Mouse (Mus musculus): ENCODE results near the gene Prpsap1. TPM values are rescaled to one million over a fixed set of nuclear protein-coding genes. Genes with fewer than 3 reads are reported as not detected.
"Not testable (repeated sequence)": the region's sequence is repeated elsewhere in the genome, so short reads cannot be mapped to it uniquely, and the experiment has no call there.

Gene Prpsap1
- total RNA-seq, 2 experiments from 2014 or later = 12.6 to 14.1 TPM

DNA sequence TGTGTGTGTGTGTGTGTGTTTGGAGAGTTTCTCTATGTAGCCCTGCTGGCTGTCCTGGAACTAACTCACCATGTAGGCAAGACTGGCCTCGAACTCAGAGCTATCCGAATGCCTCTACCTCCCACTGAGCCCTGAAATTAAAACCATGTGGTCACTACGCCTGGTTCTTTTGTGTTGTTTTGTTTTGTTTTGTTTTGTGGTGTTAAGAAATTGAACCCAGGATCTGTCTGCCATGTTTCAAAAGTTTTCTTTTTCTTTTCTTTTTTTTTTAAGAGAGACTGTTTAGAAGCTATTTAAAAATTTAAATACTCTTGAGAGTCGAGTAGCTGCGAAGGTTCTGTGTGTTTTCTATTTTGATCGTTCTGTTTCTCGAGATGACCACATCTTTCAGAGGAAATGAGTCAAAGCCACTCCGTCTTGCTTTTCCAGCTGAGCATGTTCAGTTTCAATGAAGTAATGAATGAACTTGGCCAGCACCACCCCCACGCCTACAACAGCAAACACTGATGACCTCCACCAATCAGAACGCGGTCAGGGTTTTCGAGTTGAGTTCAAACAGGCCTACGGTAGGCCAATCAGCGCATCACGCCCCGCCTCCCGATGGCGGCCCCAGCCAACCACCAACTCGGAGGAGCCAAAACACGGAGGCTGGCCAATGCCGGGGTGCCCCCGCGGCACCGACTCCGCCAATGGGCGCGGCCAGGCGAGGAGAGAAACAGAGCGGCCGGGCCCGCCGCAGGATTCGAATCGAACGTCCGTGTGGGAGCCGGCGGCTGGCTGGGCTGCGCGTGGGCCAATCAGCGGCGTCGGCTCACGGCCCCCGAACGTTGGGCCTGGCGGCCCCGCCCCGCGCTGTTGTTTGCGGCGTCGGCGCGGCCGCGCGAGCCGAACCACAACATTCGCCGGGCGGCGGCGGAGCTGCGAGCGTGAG lies 60.4 kb downstream of the Prpsap1 start, which contains the start of gene Ubald2:
Gene Ubald2, plus strand, starts transcription at position 739 of the 931 bp plus-strand sequence.
- peak; percentile 97 to 99 for DNase-seq
- intact Hi-C loops (cut with DNase I) = loop anchor here (5.0 kb wide), 1 partner anchor 36 kb away; no protein-coding TSS in a partner anchor

DNA sequence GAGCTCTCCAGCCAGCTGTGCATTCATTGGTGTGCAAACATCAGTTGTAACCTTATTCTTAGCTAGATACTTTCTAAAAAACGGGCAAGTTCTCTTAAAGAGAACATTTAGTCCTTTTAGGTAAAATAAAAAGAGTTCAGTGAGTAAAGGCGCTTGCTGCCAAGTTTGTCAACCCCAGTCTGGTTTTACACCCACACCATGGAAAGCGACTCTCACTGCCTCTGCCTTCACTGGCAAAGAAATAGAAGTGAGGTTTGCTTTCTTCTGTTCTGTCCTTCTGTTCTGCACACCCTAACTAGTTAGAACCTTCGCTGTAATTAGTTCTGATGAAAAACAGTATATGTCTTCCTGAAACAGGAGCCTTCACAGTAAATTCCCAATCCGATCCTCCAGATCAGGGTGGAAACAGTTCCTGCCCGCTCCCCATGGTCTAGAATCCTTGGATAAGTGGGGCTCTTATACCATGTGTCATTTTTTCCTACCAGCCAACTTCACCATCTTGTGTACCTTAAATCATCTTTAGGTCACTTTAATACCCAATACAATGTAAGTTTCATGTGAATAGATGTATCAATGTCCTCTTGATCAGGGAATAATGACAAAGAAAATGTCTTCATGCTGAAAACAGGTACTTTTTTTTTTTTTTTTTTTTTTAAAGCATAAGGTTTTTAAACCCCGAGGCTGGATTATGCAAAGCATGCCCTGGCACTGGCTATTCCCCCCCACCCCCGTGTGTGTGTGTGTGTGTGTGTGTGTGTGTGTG lies 61.2 kb downstream of the Prpsap1 start:
- intact Hi-C loops (cut with DNase I) = loop anchor here (5.0 kb wide), 1 partner anchor 35 kb away; no protein-coding TSS in a partner anchor
- DNase-seq = no peak

DNA sequence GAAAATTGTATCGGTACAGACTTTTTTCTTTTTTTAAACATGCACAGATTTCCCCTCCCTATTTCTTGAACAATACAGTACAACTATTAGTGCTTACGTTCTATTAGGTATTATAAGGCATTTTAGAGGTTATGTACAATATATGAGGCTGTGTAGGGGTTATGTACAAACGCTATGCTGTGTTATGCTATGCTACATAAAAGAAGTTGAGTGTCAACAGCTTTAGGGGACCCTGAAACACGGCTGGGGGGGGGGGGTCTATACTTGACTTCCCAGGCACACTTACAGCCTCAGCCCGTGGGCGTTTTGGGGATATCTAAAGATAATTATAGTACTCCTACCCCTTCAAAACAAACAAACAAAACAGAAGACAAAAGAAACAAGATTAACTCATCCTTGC lies 61.9 kb downstream of the Prpsap1 start:
- DNase-seq = no peak
- intact Hi-C loops (cut with DNase I) = loop anchor here (5.0 kb wide), 1 partner anchor 35 kb away; no protein-coding TSS in a partner anchor

DNA sequence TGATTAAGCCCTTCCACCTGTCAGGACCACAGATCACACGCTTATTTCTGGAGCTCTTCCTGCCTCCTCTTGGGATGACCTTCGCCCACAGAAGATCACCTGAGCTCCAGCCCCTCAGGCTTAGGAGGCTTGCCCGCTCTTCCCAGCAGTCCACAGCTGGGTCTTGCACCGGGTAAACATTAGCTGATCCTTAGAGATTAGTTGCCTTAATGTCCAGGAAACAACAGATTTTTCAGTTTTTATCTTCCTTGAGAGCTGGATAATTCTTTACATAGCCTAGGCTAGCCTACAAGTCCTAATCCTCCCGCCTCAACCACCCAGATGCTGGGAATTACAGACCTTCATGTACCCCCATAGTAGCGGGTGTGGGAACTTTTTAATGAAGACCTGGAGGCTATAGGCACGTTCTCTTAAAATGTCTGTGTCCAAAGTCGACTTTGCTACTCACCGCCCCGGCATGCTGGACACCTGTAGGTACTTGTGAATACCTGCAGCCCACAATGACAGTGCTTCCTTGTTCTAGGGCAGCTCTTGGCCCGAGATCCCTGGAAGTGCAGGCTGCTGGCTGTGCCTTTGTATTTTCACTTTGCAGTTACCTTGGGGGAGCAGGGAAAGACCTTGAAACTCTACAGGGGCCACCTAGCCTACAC lies 62.4 kb downstream of the Prpsap1 start:
- DNase-seq = no peak
- intact Hi-C loops (cut with DNase I) = loop anchor here (5.0 kb wide), 1 partner anchor 34 kb away; no protein-coding TSS in a partner anchor

DNA sequence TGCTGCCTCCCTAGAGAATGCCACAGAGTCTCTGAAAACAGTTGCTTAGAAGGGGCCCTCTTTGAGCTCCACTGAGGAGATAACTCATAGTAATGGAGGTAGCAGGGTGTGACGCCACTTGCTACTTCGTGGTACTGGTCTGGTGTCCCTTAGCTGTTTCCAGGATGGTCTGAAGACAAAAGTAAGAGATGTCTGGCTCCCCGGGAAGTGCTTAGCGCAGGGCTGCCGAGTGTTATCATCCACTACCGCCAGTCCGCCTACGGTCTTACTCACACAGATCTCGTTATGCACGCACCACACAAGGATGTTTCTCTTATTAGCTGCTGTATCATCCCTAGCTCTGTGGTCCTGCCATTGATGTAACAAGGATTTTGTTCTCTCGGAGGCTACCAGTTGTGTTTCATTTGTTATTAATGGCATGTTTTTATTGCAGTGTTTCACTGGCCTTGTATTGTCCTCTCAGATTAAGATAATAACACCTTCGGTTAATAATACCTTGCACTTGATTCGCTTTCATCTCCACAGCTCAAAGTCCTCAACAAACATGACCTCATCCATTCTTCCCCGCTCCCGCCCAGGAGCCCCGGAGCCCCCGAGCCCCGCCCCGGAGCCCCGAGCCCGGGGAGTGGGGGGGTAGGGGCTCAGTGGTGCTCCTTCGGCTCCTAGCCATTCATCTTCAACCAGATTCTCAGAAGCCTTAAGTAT lies 63.1 kb downstream of the Prpsap1 start:
- intact Hi-C loops (cut with DNase I) = loop anchor here (5.0 kb wide), 1 partner anchor 34 kb away; no protein-coding TSS in a partner anchor
- DNase-seq = no peak

DNA sequence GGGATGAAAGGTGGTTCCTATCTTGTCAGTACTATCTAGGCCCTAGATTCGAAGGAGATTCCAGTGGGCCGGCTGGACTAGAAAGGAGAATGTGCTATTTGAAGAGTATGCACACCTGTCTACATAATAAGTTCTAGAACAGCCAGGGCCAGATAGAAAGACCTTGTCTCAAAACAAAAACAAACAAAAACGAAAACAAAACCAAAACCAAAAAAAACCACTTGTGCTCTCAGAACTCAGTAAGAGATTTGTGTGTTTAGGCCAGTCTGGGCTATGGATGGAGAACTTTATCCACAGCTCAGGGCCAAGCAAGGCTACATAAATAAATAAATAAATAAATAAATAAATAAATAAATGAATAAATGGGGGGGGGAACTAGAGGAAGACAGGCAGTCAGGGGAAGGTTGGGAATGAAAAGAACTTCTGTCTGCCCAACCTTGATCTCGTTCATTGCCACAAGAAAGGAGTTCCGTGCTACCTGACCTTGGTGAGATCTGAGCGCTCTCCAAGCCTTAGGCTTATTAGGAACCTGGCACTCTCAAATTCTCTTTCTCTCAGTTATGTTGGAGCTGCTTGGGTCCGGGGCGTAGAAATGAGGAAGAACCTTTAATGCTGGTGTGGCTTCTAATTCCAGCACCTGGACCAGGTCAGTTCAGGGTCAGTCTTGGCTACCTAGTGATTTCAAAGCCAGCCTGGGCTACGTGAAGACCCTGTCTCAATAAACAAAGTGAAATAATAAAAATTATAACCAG lies 64.0 kb downstream of the Prpsap1 start:
- intact Hi-C loops (cut with DNase I) = loop anchor here (5.0 kb wide), 1 partner anchor 33 kb away; no protein-coding TSS in a partner anchor
- no peak for DNase-seq

DNA sequence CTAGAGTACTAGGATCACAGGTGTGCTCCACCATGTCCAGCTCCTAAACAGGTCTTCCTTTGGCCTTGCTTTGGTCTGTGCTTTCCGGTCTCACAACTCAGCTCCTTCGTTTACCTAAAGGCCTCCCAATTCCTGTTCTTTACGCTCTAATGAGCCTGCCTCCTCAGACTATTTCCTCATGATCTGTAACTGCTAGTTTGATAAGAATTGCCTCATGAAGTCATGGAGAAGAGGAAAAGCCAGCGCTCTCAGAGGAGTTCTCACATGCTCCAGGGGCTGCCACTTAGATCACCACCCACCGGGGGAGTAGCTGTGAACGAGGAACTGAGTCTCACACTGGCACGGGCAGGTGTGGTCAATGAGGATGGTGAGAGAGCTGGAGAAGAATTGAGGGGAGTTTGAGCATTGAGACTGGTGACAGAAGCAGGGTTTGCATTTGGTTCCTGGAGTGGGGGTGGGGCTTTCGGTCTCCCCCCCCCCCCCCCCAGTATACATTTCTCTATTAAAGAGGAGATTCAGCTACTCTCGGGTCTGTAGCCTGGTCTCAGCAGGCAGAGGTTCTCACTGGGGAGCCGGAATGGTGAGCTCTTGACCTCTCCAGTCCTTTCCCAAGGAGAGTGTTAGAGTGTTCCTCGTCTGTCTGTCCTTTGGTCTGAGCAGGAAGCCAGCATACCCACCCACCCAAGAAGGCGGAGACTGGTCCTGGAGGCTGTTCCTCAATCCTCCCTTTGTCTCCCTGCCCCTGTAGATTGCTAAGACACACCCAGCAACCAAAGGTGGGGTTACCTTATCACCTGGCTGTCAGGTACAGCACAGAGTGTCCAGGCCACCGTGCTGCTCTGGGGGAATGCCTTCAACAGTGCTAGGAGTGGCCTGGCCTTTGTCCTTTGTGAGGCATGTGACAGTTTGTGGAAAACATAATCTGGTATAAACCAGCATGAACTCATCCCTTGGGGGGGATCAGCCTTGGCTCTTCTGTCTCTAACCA lies 64.8 kb downstream of the Prpsap1 start:
- intact Hi-C loops (cut with DNase I) = no loop called here
- DNase-seq = no peak

DNA sequence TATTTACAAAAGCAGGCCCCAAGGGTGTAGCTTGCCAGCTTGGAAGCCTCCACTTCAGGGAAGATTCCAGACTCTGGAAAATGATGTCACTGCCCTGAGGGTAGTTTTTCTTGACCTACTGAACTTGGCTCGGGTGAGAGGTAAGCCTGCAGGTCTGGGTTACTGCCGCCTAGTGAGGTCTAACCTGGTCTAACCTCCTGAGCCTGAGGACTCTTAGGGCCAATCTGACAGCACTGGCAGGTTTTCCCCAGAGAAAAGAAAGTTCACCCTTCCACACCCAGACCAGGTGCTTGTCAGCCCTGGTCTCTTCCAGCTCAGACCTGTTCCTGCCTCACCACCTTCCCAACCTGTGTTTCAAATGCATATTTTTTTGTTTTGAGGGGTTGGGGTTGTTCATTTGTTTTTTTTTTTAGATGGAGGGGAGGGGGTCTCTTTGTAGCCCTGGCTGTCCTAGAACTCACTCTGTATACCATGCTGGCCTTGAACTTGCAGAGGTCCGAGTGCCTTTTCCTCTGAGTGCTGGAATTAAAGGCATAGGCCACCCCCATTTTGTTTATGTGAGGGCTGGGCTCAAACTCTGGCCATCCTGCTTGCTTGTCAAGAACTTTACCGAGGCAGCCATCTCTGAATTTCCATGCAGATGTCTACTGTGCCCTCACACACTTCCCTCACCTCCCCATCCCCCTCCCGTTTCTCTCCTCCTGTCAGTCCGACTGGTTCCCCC lies 67.0 kb downstream of the Prpsap1 start:
- intact Hi-C loops (cut with DNase I) = no loop called here
- no peak for DNase-seq

DNA sequence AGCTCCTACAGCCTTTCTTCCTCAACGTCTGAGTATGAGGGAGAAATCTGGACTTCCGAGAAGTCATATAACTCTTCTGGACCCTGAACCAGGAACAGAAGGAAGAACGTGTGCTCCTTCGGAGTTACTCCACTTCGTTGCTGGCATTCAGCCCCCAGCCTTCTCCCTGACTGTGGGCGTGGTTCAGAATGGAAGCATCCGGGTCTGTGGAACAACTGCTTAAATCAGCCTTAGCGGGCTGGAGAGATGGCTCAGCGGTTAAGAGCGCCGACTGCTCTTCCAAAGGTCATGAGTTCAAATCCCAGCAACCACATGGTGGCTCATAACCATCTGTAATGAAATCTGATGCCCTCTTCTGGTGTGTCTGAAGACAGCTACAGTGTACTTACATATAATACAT lies 67.7 kb downstream of the Prpsap1 start:
- DNase-seq; intact Hi-C loops (cut with DNase I): not testable (repeated sequence)

DNA sequence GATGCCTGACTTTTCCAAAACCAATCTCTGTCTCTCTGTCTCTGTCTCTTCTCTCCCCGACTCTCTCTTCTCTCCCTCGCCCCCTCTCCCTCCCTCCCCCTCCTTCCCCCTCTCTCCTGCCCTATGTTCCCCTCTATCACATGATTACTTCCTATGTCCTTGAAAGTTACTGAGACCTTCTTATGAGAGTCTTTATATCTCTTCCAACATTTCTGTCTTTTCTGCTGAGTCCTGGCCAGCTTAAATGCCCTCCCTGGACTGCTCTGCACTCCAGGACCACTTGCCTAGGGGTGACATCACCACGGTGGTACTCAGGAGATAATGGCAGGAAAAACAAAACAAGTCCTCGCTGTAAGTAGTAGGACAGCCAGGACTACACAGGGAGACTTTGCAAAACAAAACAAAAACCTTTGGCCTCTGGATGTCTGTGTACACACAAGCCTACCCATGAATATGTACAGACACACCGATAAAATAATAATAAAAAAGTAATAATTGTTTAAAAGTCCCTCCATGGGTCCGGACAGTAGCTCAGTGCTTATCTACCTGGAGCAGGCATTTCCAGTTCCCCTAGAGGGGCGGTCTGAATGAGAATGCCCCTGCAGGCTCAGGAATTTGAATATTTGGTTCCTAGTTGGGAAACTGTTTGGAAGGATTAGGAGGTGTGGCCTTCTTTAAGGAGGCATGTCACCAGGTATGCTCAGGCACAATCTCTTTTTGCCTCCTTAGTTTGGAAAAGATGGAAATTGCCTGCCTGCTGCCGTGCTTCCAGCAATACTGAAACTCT lies 69.2 kb downstream of the Prpsap1 start:
- DNase-seq = no peak
- intact Hi-C loops (cut with DNase I) = no loop called here

DNA sequence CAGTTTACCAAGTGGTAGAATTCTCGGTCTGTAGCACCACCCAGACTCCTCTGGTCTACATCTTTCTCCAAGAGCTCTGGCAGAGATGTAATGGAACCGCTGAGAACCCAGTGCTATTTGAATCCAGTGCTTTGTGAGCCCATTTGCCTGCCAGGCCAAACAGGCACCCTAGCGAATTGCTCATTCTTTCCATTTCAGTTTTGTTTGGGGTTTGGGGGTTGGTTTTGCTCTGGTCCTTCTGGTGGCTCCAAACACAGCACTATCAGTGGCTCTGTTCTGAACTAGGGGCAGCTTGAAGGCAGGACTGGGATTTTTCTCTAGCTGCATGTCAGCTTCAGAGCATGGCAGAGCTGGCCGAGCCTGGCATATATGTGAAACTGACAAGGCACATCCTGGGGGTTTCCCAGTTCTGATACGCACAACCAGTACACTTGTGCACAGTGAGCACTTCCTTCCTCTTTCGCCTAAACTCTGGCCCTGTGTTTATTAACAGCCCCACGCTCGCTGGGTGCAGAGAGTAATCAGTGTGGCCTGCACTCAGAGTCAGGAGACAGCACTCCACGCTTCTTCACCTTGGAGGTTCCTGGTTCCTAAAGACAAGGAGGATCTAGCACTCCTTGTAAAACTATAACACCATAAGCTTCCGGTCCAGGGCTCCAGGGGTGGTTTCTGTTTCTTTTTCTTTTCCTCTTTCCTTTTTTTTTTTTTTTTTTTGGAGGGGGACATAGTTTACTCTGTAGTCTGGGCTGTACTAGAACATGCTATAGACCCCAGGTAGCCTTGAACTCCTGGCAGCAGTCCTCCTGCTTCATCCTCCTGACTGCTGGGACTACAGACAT lies 70.0 kb downstream of the Prpsap1 start:
- intact Hi-C loops (cut with DNase I) = no loop called here
- DNase-seq = no peak

DNA sequence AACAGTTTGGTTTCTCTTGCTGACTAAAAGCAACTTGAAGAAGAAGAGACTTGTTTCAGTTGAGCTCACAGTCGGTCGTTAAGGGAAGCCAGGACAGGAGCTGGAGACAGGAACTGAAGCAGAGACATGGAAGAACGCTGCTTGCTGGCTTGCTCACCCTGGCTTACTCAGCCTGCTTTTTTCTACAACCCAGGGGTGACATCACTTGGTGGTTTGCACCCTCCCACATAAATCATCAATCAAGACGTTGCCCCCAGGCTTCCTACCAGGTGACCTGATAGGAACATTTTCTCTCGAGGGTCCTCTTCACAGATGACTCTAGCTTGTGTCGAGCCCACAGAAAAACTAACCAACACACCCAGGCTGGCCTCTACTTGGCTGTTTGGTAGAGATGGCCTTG lies 70.8 kb downstream of the Prpsap1 start:
- no peak for DNase-seq
- intact Hi-C loops (cut with DNase I) = no loop called here

DNA sequence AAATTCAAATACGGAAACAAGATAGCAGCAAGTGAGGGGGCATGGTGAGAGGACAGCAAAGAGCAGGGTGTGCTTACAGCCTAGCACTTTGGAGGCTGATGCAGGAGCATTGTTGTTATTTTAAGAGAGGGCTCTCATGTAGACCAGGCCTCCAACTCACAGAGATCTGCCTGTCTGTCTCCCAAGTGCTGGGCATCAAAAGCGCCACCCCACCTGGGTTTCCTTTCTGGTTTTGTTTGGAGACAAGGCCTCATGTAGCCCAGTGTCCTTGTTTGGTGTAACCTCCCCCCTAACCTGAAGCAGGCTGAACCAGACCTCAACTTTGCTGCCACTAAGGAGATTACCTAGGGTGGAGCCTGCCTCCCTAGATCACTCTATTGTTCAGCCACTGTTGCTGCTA lies 71.4 kb downstream of the Prpsap1 start:
- intact Hi-C loops (cut with DNase I) = no loop called here

DNA sequence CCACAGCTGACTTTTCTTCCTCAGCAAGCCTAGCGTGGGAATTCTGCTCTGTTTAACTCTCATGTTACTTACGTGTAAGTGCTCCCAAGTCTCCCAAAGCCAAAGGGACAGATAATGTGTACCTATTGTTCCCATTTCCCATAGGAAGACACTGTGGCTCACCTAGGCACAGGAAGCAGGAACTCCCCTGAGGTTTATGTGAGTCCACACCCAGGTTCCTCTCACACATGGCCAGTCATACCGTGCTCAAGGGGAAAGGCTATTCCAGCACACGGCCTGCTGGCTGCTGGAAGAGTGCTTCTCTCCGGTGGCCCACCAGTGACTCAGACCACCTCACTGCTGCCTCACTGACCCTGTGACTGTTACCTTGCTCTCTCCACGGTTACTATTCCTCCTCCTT lies 72.9 kb downstream of the Prpsap1 start:
- intact Hi-C loops (cut with DNase I) = no loop called here
- no peak for DNase-seq

More for the DNA sequence above, 71.4 kb downstream of the Prpsap1 start:
- DNase-seq = no peak

Measured in gastrocnemius, postnatal 36 days (tissue).